ENCODE assay signal across 12 mouse cellular contexts in the genomic region with DNA sequence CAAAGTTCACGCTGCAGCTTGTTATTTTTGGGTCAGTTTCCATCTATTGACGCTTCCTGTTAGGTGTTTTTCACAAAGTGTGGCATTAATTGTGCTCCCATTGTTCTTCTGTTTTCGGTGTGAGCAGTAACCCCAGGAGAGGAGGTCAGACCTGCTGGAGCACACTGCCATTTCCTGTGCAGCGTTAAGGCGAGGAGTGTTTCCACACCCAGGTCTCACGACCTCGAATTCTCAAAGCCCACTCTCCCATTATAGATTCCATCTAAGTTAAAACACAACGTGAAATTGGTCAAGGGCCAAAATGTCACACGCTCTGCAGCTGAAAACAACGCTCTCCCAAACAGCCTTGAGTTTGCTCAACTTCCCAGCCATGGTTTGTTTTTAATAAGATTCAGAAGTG. TPM values are rescaled to one million over a fixed set of nuclear protein-coding genes. Genes with fewer than 3 reads are reported as not detected.
DNase-seq lines count a peak whose midpoint lies in the region; ATAC-seq and TF ChIP-seq lines count a peak whose summit lies in the region.
"Had no signal": no experiment of that assay in that cellular context is flagged by ENCODE, and none has a peak within 500 bp of the region (broad histone marks: within the 10 kb centered on the region; RNA-seq: fewer than 3 reads in every experiment).

No protein-coding gene starts in this region.

- no peaks in the 10 kb centered on the region for H3K9me3 ChIP-seq in lung, embryonic 14.5 days (ENCODE audit: low read depth, low read length)
- no peaks in the 10 kb centered on the region for H3K9me3 ChIP-seq in stomach, embryonic 15.5 days
- H3K9me3 ChIP-seq: forebrain, embryonic 15.5 days had no signal

- DNase-seq in lung, embryonic 14.5 days = peak; percentile 38
- DNase-seq in lung, postnatal 25 days (ENCODE audit: low spot score) = no peak
- DNase-seq in heart, adult 8-10 months (ENCODE audit: low spot score) = peak; percentile 34
- peak; percentile 55 for DNase-seq in kidney, adult 2 months
- no peak for DNase-seq in layer of hippocampus, adult 9-11 months
- no peak for DNase-seq in testis, postnatal 14 days (ENCODE audit: low spot score)
- DNase-seq in adrenal gland, postnatal 10 days = no peak
- DNase-seq: cerebellum, adult 8-10 months; lung, postnatal 10 days had no signal

- no peak overlapping the region for H3K4me3 ChIP-seq in lung, embryonic 14.5 days (ENCODE audit: low read depth, low read length)
- H3K4me3 ChIP-seq in kidney, adult 2 months (ENCODE audit: insufficient read depth, low read depth, low read length) = peak overlapping the region; percentile 5; the same call in 1 of the 2 replicates
- no peak overlapping the region for H3K4me3 ChIP-seq in stomach, embryonic 15.5 days (replicated peaks)
- H3K4me3 ChIP-seq: forebrain, embryonic 15.5 days had no signal

- H3K36me3 ChIP-seq in lung, embryonic 14.5 days (ENCODE audit: insufficient read depth) = no peaks in the 10 kb centered on the region
- H3K36me3 ChIP-seq in kidney, adult 2 months (ENCODE audit: control insufficient read depth, insufficient read depth, low read length) = no peaks in the 10 kb centered on the region
- no peaks in the 10 kb centered on the region for H3K36me3 ChIP-seq in stomach, embryonic 15.5 days
- H3K36me3 ChIP-seq: forebrain, embryonic 15.5 days had no signal

- no peak overlapping the region for H3K4me2 ChIP-seq in lung, embryonic 14.5 days
- no peak overlapping the region for H3K4me2 ChIP-seq in stomach, embryonic 15.5 days
- H3K4me2 ChIP-seq: forebrain, embryonic 15.5 days had no signal

- H3K9ac ChIP-seq in lung, embryonic 14.5 days = no peak overlapping the region
- H3K9ac ChIP-seq in stomach, embryonic 15.5 days = no peak overlapping the region
- H3K9ac ChIP-seq: forebrain, embryonic 15.5 days had no signal

- H3K27ac ChIP-seq in lung, embryonic 14.5 days (ENCODE audit: low read depth) = no peak overlapping the region
- H3K27ac ChIP-seq in kidney, adult 2 months (ENCODE audit: insufficient read depth, low read depth, low read length) = peak overlapping the region; percentile 21; the same call in 1 of the 2 replicates
- H3K27ac ChIP-seq in stomach, embryonic 15.5 days = peak overlapping the region; percentile 9; the same call in 1 of the 2 replicates
- H3K27ac ChIP-seq: forebrain, embryonic 15.5 days; hindbrain, postnatal 0 days had no signal

- WGBS in lung, embryonic 14.5 days = 43% methylated on average over 10 of the region's 10 CpGs
- 21% methylated on average over 10 of the region's 10 CpGs for WGBS in kidney, adult 2 months
- WGBS in stomach, embryonic 15.5 days = 45% methylated on average over 10 of the region's 10 CpGs

- ATAC-seq in lung, embryonic 14.5 days (ENCODE audit: insufficient read depth) = no peak
- no peak for ATAC-seq in stomach, embryonic 15.5 days (ENCODE audit: insufficient read depth, low FRiP score, low read depth)
- ATAC-seq: forebrain, embryonic 15.5 days; hindbrain, postnatal 0 days had no signal

- no peak for TF ChIP-seq CTCF in lung, embryonic 14.5 days (IDR thresholded peaks at IDR 0.05; ENCODE audit: low read depth)
- no peak for TF ChIP-seq CTCF in kidney, adult 2 months (conservative IDR thresholded peaks at IDR 0.05; ENCODE audit: insufficient read depth, insufficient read length, low read depth, low read length)

- H3K27me3 ChIP-seq in lung, embryonic 14.5 days (ENCODE audit: insufficient read depth, low read length) = no peaks in the 10 kb centered on the region
- H3K27me3 ChIP-seq in kidney, adult 2 months (replicated peaks; ENCODE audit: control insufficient read depth, insufficient read depth, low read length) = no peaks in the 10 kb centered on the region
- no peaks in the 10 kb centered on the region for H3K27me3 ChIP-seq in stomach, embryonic 15.5 days (replicated peaks)
- H3K27me3 ChIP-seq: forebrain, embryonic 15.5 days had no signal

- no peak for TF ChIP-seq POLR2A in kidney, adult 2 months (IDR thresholded peaks at IDR 0.05; ENCODE audit: low read depth, low read length)

- no peaks in the 10 kb centered on the region for H3K4me1 ChIP-seq in lung, embryonic 14.5 days (ENCODE audit: insufficient read depth)
- H3K4me1 ChIP-seq in kidney, adult 2 months (ENCODE audit: control insufficient read depth, insufficient read depth, low read length) = 0 out of 2 replicates have a peak, but pooled peaks cover 2% of the 10 kb centered on the region
- no peaks in the 10 kb centered on the region for H3K4me1 ChIP-seq in stomach, embryonic 15.5 days
- H3K4me1 ChIP-seq: forebrain, embryonic 15.5 days had no signal

RNA-seq across cellular contexts. Expression of gene Enpp3, which starts 32.0 kb away (rescaled TPM):
- polyA plus RNA-seq in lung, embryonic 14.5 days (2014; fragmentation: Nextera tagmentation; extraction: Ambion mirVana) = 2.4 and 4.2 TPM in 2 replicates
- total RNA-seq in heart, adult 8-10 months (2022) = 1 to 10 TPM; 1.6 to 3.5 (median 2.8) TPM
- 28.5 and 30.1 TPM in 2 replicates for polyA plus RNA-seq in kidney, adult 2 months (2012; rRNA removed)
- polyA plus RNA-seq in stomach, embryonic 15.5 days (2015; fragmentation: Nextera tagmentation; extraction: Ambion mirVana) = 6.9 and 9.5 TPM in 2 replicates
- total RNA-seq in adrenal gland, postnatal 10 days (2021) = 10 to 100 TPM in 1 of 2 experiments, 1 to 10 TPM in 1; 9.5 to 12.0 TPM

RNA-seq across cellular contexts. Expression of gene Med23, which starts 59.1 kb away (rescaled TPM):
- polyA plus RNA-seq in lung, embryonic 14.5 days (2014; fragmentation: Nextera tagmentation; extraction: Ambion mirVana) = 26.5 and 30.8 TPM in 2 replicates
- total RNA-seq in heart, adult 8-10 months (2022) = 10 to 100 TPM; 10.1 to 13.7 (median 12.7) TPM
- polyA plus RNA-seq in kidney, adult 2 months (2012; rRNA removed) = 14.2 and 15.8 TPM in 2 replicates
- 15.0 and 18.2 TPM in 2 replicates for polyA plus RNA-seq in stomach, embryonic 15.5 days (2015; fragmentation: Nextera tagmentation; extraction: Ambion mirVana)
- total RNA-seq in adrenal gland, postnatal 10 days (2021) = 10 to 100 TPM; 19.0 to 31.2 TPM

Comparison
In these comparisons a context has a peak if more than half of its experiments do, and no peak if none do; other contexts are left out.
1. DNase-seq: peak in lung, embryonic 14.5 days (single experiment), heart, adult 8-10 months (single experiment) and kidney, adult 2 months (single experiment); none in lung, postnatal 25 days (single experiment), layer of hippocampus, adult 9-11 months (single experiment), testis, postnatal 14 days (single experiment) and adrenal gland, postnatal 10 days (single experiment).